Mouse (Mus musculus) hindbrain, embryonic 15.5 days (tissue): ENCODE data around the gene Abtb1. TPM values are rescaled to one million over a fixed set of nuclear protein-coding genes. Genes with fewer than 3 reads are reported as not detected.

ENCODE experiments used
- ATAC-seq: fragments of 200-750 bp; cut with Nextera tagmentation; 2 replicates; pipeline ENCODE4 v1.8.0; 2017; ENCODE audit warnings: low read depth, moderate number of reproducible peaks, moderate TSS enrichment; ENCODE audit not compliant: low FRiP score
- H3K27ac ChIP-seq: fragments of 300-500 bp; sonication (generic); replicated peaks from 2 replicates; pipeline ENCODE4 v1.5.1; 2015; ENCODE audit warnings: mild to moderate bottlenecking, inconsistent platforms
- H3K27me3 ChIP-seq: fragments of 300-500 bp; sonication (generic); 2 replicates; pipeline ENCODE4 v1.6.1; 2015; ENCODE audit warnings: control low read depth, inconsistent platforms
- H3K36me3 ChIP-seq: fragments of 300-500 bp; sonication (generic); 2 replicates; pipeline ENCODE4 v1.6.1; 2015; ENCODE audit warnings: control low read depth, inconsistent platforms
- H3K4me1 ChIP-seq: fragments of 300-500 bp; sonication (generic); replicated peaks from 2 replicates; pipeline ENCODE4 v1.6.1; 2015; ENCODE audit warnings: control low read depth, inconsistent platforms
- H3K4me2 ChIP-seq: fragments of 300-500 bp; sonication (generic); 2 replicates; pipeline ENCODE4 v1.6.1; 2015; ENCODE audit warnings: moderate library complexity, mild to moderate bottlenecking, inconsistent platforms
- H3K4me3 ChIP-seq: fragments of 300-500 bp; sonication (generic); 2 replicates; pipeline ENCODE4 v1.5.1; 2015; ENCODE audit warnings: mild to moderate bottlenecking, inconsistent platforms
- H3K9ac ChIP-seq: fragments of 300-500 bp; sonication (generic); 2 replicates; pipeline ENCODE4 v1.6.1; 2015; ENCODE audit warnings: inconsistent platforms
- H3K9me3 ChIP-seq: fragments of 300-500 bp; sonication (generic); 2 replicates; pipeline ENCODE4 v1.6.1; 2016; ENCODE audit warnings: control low read depth, inconsistent platforms
- WGBS: fragments of 180-500 bp; shearing (Covaris S2); methylation state at CpG from one replicate; pipeline ENCODE4 v1.1.7; 2015; 5-methylcytosine and 5-hydroxymethylcytosine counted together
- polyA plus RNA-seq: library from polyadenylated mRNA; unstranded; fragments of >200 nt; fragmentation: Nextera tagmentation; extraction: Ambion mirVana; gene quantifications from 2 replicates; pipeline ENCODE4 v1.2.1, GENCODE M21; 2015

The Abtb1 gene
- polyA plus RNA-seq, 1 experiment from 2014 or later = 40.3 TPM

GRCm38 (mm10) chr6:88811396-88811795 lies 30.4 kb downstream of the Abtb1 start:
- Histone ChIP-seq H3K4me1 (peaks cover 20% of the 10 kb centered on the region), H3K9ac (no peak overlapping the region), H3K4me3 (no peak overlapping the region), H3K27ac (0 out of 2 replicates have a peak overlapping the region, but pooled peaks have one; percentile 15), H3K4me2 (no peak overlapping the region), H3K27me3 (no peaks in the 10 kb centered on the region), H3K9me3 (no peaks in the 10 kb centered on the region), H3K36me3 (no peaks in the 10 kb centered on the region)
- ATAC-seq = no peak
- 40% methylated on average over 7 of the region's 7 CpGs for WGBS

- ATAC-seq = no peak
- WGBS = 36% methylated on average over 3 of the region's 3 CpGs
- H3K27ac ChIP-seq = no peak overlapping the region
These were observed 31.5 kb downstream of the Abtb1 start for GRCm38 (mm10) chr6:88810291-88810690.

DNA sequence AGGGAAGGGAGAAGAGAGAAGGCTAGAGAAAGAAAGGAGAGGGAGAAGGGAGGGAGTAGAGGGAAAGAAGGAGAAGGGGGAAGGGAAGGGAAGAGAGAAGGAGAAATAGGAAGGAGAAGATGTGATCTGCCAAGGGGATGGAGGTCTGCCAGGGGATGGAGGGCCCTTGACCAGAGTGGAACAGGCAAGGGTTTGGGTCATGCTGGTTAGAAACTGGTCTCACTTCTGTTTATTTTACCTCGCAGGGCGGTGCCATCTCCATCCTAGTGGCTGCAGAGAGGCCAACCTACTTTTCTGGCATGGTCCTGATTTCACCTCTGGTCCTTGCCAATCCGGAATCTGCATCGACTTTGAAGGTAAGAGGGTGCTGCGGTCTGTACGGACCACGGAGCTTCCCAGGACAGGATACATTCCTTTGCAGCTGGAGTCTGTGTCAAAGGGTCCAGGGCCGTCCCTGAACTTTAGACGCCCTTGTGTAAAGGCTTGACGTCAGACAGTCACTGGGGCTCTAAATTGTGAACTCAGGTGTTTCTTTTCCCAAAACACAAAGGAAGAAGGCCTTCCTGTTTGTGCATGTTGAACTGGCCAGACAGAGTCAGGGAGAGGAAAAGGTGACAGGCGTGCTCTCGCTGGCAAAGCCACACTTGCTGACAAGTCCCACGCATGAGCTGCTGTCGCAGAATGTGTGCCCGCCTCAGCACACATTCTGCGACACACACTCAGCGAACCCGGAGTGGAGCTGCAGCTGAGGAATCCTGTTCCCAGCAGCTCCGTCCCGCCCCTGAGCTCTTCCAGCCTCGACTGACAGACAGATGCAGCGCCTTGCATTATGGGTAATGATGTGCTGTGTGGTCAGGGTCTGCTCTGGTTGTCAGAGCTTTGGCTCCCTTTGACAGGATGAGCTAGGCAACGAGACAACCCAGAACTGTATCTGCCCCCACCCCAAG lies 32.4 kb downstream of the Abtb1 start:
- Histone ChIP-seq H3K4me1 (0 out of 2 replicates have a peak, but pooled peaks cover 7% of the 10 kb centered on the region), H3K27ac (no peak overlapping the region), H3K4me2 (no peak overlapping the region), H3K4me3 (no peak overlapping the region), H3K36me3 (no peaks in the 10 kb centered on the region), H3K9me3 (no peaks in the 10 kb centered on the region), H3K9ac (no peak overlapping the region), H3K27me3 (no peaks in the 10 kb centered on the region)
- WGBS = 69% methylated on average over 23 of the region's 23 CpGs
- ATAC-seq = 0 out of 2 replicates have a peak, but pooled peaks have one; percentile 15

More at GRCm38 (mm10) chr6:88810291-88810690, 31.5 kb downstream of the Abtb1 start:
- H3K9ac ChIP-seq = no peak overlapping the region
- H3K9me3 ChIP-seq = no peaks in the 10 kb centered on the region
- H3K4me3 ChIP-seq = no peak overlapping the region
- no peaks in the 10 kb centered on the region for H3K27me3 ChIP-seq
- H3K4me2 ChIP-seq = no peak overlapping the region
- H3K36me3 ChIP-seq = no peaks in the 10 kb centered on the region
- H3K4me1 ChIP-seq = peaks cover 16% of the 10 kb centered on the region

- Histone ChIP-seq H3K27me3 (no peaks in the 10 kb centered on the region), H3K27ac (no peak overlapping the region), H3K9me3 (no peaks in the 10 kb centered on the region), H3K9ac (no peak overlapping the region), H3K4me2 (no peak overlapping the region), H3K36me3 (no peaks in the 10 kb centered on the region), H3K4me1 (0 out of 2 replicates have a peak, but pooled peaks cover 5% of the 10 kb centered on the region), H3K4me3 (no peak overlapping the region)
- ATAC-seq = no peak
- 91% methylated on average over 17 of the region's 17 CpGs for WGBS
These were observed 36.7 kb downstream of the Abtb1 start for GRCm38 (mm10) chr6:88804966-88805577.

DNA sequence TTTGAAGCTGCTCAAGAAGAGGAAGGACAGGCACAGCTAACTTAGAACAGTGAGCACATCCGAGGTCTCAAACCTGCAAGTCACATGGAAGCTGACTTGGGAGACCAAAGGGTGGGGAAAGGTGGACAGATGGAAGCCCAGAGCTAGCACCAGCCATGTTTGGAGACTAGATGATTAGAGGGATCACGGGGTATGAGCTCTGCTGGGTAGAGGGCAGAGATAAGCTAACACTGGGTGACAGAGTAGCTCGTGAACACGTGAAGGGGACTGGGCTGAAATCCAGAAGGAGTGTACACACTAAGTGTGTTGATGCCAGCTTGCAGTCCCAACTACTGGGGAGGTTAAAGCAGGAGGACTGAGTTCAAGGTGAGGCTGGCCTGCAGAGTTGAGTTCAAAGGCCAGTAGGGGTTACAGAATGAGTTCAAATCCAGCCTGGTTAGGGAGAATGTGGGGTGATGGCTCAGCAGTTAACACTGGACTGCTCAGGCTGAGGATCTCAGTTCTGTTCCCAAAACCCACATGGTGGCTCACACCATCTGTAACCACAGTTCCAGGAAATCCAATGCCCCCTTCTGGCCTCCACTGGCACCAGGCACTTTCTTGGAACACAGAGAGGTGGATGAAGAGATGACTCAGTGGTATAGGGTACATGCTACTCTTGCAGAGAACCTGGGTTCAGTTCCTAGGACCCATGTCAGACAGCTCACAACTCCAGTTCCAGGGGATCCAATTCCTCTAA lies 37.7 kb downstream of the Abtb1 start:
- ATAC-seq = no peak
- 89% methylated on average over 4 of the region's 4 CpGs for WGBS
- no peaks in the 10 kb centered on the region for H3K4me1 ChIP-seq
- H3K4me3 ChIP-seq = no peak overlapping the region
- H3K36me3 ChIP-seq = no peaks in the 10 kb centered on the region
- no peak overlapping the region for H3K9ac ChIP-seq
- no peak overlapping the region for H3K27ac ChIP-seq
- no peak overlapping the region for H3K4me2 ChIP-seq
- no peaks in the 10 kb centered on the region for H3K27me3 ChIP-seq
- H3K9me3 ChIP-seq = no peaks in the 10 kb centered on the region

DNA sequence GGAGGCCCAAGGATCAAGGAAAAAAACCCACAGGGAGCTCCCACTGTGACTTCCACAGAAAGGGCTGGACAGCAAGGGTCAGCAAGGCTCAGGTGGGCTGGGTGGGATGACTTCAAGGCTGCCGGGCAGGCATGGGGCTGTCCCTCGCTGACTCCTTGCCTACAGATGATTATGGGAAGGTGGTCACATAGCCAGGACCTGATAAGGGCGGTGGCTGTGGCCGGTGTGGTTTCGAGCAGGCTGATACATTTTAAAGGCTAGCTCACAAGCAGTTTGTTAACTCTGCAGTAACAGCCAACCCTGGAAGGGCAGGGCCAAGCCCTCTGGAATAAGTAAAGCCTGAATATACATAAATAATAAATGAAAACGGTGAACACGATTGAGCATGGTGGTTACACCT lies 38.7 kb downstream of the Abtb1 start:
- H3K27ac ChIP-seq = no peak overlapping the region
- H3K4me1 ChIP-seq = no peaks in the 10 kb centered on the region
- H3K4me3 ChIP-seq = no peak overlapping the region
- no peaks in the 10 kb centered on the region for H3K27me3 ChIP-seq
- H3K9me3 ChIP-seq = no peaks in the 10 kb centered on the region
- H3K9ac ChIP-seq = no peak overlapping the region
- H3K4me2 ChIP-seq = no peak overlapping the region
- H3K36me3 ChIP-seq = no peaks in the 10 kb centered on the region
- no peak for ATAC-seq
- 96% methylated on average over 7 of the region's 7 CpGs for WGBS

DNA sequence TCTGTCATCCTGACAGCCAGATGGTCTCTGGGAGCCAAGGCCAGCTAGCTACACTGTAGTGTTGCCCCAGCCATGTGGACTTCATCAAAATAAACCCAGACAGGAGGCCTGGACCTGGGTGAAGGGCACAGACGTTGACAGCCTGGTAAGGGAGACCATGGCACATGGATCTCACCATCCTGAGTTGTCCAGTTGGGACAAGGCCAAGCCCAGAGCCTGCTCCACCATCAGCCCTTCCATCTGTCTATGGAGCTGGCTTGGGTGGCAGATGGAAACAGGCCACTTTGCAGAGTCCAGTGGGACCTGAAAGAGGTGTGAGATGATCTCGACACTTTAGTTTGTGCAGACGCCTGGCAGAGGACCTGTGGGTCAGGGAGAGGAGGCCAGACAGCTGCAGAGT lies 41.0 kb downstream of the Abtb1 start:
- no peak overlapping the region for H3K27ac ChIP-seq
- no peaks in the 10 kb centered on the region for H3K4me1 ChIP-seq
- H3K27me3 ChIP-seq = no peaks in the 10 kb centered on the region
- H3K9me3 ChIP-seq = no peaks in the 10 kb centered on the region
- H3K9ac ChIP-seq = no peak overlapping the region
- peak; percentile 46; the same call in 1 of the 2 replicates for ATAC-seq
- no peak overlapping the region for H3K4me3 ChIP-seq
- H3K4me2 ChIP-seq = no peak overlapping the region
- H3K36me3 ChIP-seq = no peaks in the 10 kb centered on the region
- WGBS = 49% methylated on average over 3 of the region's 3 CpGs

GRCm38 (mm10) chr6:88800191-88800590 lies 41.6 kb downstream of the Abtb1 start:
- Histone ChIP-seq H3K4me1 (no peaks in the 10 kb centered on the region), H3K4me3 (no peak overlapping the region), H3K9ac (no peak overlapping the region)

DNA sequence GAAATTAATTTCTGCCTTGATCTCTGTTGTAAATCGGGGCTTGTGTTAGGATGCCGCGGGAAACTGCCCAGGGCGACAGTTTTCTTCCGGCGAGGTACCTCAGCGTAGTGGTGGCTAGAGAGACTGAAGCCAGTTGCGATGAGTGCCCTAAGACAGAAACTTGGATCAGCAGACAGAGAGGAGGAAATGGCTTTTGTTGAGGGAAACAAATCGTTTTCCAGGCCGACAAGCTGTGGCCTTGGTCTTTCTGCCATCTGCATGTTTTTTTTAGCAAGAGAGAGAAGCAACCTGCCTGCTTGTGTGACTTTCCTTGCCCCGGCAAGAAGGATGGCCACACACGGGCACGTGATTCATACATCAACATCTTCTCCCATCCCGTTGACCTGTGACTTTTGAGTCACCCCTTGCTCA lies 47.2 kb downstream of the Abtb1 start:
- no peak for ATAC-seq
- 54% methylated on average over 14 of the region's 14 CpGs for WGBS
- no peak overlapping the region for H3K4me3 ChIP-seq
- H3K27ac ChIP-seq = peak overlapping the region; percentile 31; the same call in 1 of the 2 replicates
- peaks cover 35% of the 10 kb centered on the region for H3K4me1 ChIP-seq
- no peak overlapping the region for H3K4me2 ChIP-seq
- H3K9me3 ChIP-seq = no peaks in the 10 kb centered on the region
- H3K36me3 ChIP-seq = no peaks in the 10 kb centered on the region
- H3K9ac ChIP-seq = no peak overlapping the region
- no peaks in the 10 kb centered on the region for H3K27me3 ChIP-seq

More at GRCm38 (mm10) chr6:88800191-88800590, 41.6 kb downstream of the Abtb1 start:
- no peaks in the 10 kb centered on the region for H3K9me3 ChIP-seq
- WGBS = 77% methylated on average over 7 of the region's 7 CpGs
- no peaks in the 10 kb centered on the region for H3K27me3 ChIP-seq
- H3K4me2 ChIP-seq = no peak overlapping the region
- H3K36me3 ChIP-seq = no peaks in the 10 kb centered on the region
- H3K27ac ChIP-seq = no peak overlapping the region
- ATAC-seq = no peak

DNA sequence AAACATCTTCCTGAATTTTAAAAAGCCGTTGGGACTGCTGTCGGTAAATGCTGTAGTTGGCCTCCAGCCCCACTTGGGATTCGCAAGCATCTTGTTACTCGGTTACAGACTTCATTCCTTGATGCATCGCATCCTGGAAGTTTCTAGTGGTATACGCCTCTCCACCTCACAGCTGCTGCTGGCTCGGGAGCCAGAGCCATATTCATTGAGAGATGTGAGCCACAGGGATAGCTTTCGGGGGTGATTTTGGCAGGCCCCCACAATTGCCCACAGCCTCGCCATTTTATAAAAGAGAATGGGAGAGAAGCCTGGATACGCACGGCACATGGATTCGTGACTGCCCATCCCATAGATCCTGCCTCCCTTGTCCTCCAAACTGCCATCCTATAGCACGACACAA lies 47.9 kb downstream of the Abtb1 start:
- Histone ChIP-seq H3K9ac (no peak overlapping the region), H3K9me3 (no peaks in the 10 kb centered on the region), H3K27ac (no peak overlapping the region), H3K4me2 (no peak overlapping the region), H3K4me1 (peaks cover 35% of the 10 kb centered on the region), H3K36me3 (no peaks in the 10 kb centered on the region), H3K4me3 (no peak overlapping the region), H3K27me3 (no peaks in the 10 kb centered on the region)
- no peak for ATAC-seq
- WGBS = 59% methylated on average over 13 of the region's 13 CpGs

- H3K4me3 ChIP-seq = no peak overlapping the region
- H3K9ac ChIP-seq = peak overlapping the region; percentile 19; the same call in 1 of the 2 replicates
- no peaks in the 10 kb centered on the region for H3K27me3 ChIP-seq
- H3K36me3 ChIP-seq = no peaks in the 10 kb centered on the region
- H3K4me1 ChIP-seq = peaks cover 37% of the 10 kb centered on the region
- H3K4me2 ChIP-seq = no peak overlapping the region
- H3K9me3 ChIP-seq = no peaks in the 10 kb centered on the region
- H3K27ac ChIP-seq = no peak overlapping the region
- 18% methylated on average over 2 of the region's 2 CpGs for WGBS
- ATAC-seq = peak; percentile 66
These were observed 48.5 kb downstream of the Abtb1 start for GRCm38 (mm10) chr6:88793243-88793642.
